Comparison of ENCODE assay signal across 9 mouse cellular contexts in the genomic region with DNA sequence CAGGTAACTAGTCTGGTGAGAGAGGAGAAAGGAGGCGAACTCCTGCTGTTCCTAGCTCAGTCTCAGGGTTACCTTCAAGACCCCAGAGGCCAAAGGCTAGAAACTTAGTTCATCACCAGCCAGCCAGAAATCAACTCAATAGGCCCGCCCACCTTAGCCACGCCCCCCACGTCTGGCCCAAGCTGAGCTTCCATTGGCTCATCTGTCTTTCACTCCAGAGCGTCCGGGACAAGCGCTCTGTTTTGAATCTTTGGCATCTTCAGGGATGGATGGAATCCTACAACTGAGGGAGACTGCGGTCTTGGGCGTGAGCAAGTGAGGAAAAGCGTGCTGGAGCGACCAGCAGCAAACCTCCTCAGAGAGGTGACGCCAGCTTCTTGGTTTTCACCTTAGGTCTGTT.
DNase-seq lines count a peak whose midpoint lies in the region; ATAC-seq lines count a peak whose summit lies in the region.
"Had no signal": no experiment of that assay in that cellular context is flagged by ENCODE, and none has a peak within 500 bp of the region (broad histone marks: within the 10 kb centered on the region; RNA-seq: fewer than 3 reads in every experiment).

No protein-coding gene starts in this region.

- no peak for ATAC-seq in embryonic facial prominence, embryonic 11.5 days (replicated peaks; ENCODE audit: insufficient number of reproducible peaks, low FRiP score, low TSS enrichment, low read depth)
- ATAC-seq in intestine, embryonic 16.5 days: no peak
- ATAC-seq in midbrain, embryonic 16.5 days: no peak
- ATAC-seq in cerebellum, adult (ENCODE audit: insufficient number of reproducible peaks, low FRiP score, low TSS enrichment): no peak

- no peaks in the 10 kb centered on the region for H3K27me3 ChIP-seq in embryonic facial prominence, embryonic 11.5 days (ENCODE audit: control insufficient read depth, insufficient read depth, low read length)
- H3K27me3 ChIP-seq in intestine, embryonic 16.5 days (replicated peaks; ENCODE audit: control insufficient read depth, insufficient read depth, low read length): no peaks in the 10 kb centered on the region
- no peaks in the 10 kb centered on the region; the same call in 1 of the 2 replicates for H3K27me3 ChIP-seq in midbrain, embryonic 16.5 days (ENCODE audit: control insufficient read depth, insufficient read depth, low read depth, low read length)

- DNase-seq in cerebellum, postnatal 10 days: peak; percentile 28 to 30
- no peak for DNase-seq in cerebellum, adult 18-20 months
- peak; percentile 71 for DNase-seq in embryonic facial prominence, embryonic 11.5 days (ENCODE audit: low spot score)
- DNase-seq in thymus, postnatal 0 days (ENCODE audit: low spot score): no peak
- no peak for DNase-seq in cerebellum, adult 9-10 months

- no peak overlapping the region for H3K27ac ChIP-seq in embryonic facial prominence, embryonic 11.5 days (replicated peaks; ENCODE audit: low read depth, low read length)
- H3K27ac ChIP-seq in intestine, embryonic 16.5 days (ENCODE audit: low read length): no peak overlapping the region
- H3K27ac ChIP-seq in midbrain, embryonic 16.5 days (ENCODE audit: low read length): no peak overlapping the region

- no peaks in the 10 kb centered on the region for H3K9me3 ChIP-seq in embryonic facial prominence, embryonic 11.5 days (replicated peaks; ENCODE audit: control insufficient read depth, low read length)
- no peaks in the 10 kb centered on the region for H3K9me3 ChIP-seq in intestine, embryonic 16.5 days (ENCODE audit: control insufficient read depth, low read length)
- peaks cover 5% of the 10 kb centered on the region for H3K9me3 ChIP-seq in midbrain, embryonic 16.5 days (replicated peaks; ENCODE audit: control insufficient read depth, low read length, poor library complexity, severe bottlenecking)

- H3K4me3 ChIP-seq in embryonic facial prominence, embryonic 11.5 days (ENCODE audit: low read depth, low read length): peak overlapping the region; percentile 36
- H3K4me3 ChIP-seq in intestine, embryonic 16.5 days (ENCODE audit: low read length): peak overlapping the region; percentile 26; the same call in 1 of the 2 replicates
- no peak overlapping the region for H3K4me3 ChIP-seq in midbrain, embryonic 16.5 days (ENCODE audit: low read depth, low read length)
- H3K4me3 ChIP-seq: erythroblast, embryonic 14.5 days had no signal

- 12% methylated on average over 12 of the region's 12 CpGs for WGBS in embryonic facial prominence, embryonic 11.5 days
- 24% methylated on average over 12 of the region's 12 CpGs for WGBS in intestine, embryonic 16.5 days
- WGBS in midbrain, embryonic 16.5 days: 16% methylated on average over 12 of the region's 12 CpGs

- no peaks in the 10 kb centered on the region for H3K36me3 ChIP-seq in embryonic facial prominence, embryonic 11.5 days (replicated peaks; ENCODE audit: control insufficient read depth, insufficient read depth, low read depth, low read length)
- H3K36me3 ChIP-seq in intestine, embryonic 16.5 days (ENCODE audit: control insufficient read depth, insufficient read depth, low read length): no peaks in the 10 kb centered on the region
- H3K36me3 ChIP-seq in midbrain, embryonic 16.5 days (ENCODE audit: control insufficient read depth, insufficient read depth, low read length): no peaks in the 10 kb centered on the region

- peak overlapping the region; percentile 50 for H3K4me2 ChIP-seq in embryonic facial prominence, embryonic 11.5 days (ENCODE audit: low read depth, low read length)
- H3K4me2 ChIP-seq in intestine, embryonic 16.5 days (ENCODE audit: low read depth, low read length): peak overlapping the region; percentile 37
- H3K4me2 ChIP-seq in midbrain, embryonic 16.5 days (ENCODE audit: low read length): peak overlapping the region; percentile 40

- no peaks in the 10 kb centered on the region for H3K4me1 ChIP-seq in embryonic facial prominence, embryonic 11.5 days (ENCODE audit: control insufficient read depth, insufficient read depth, low read length)
- H3K4me1 ChIP-seq in intestine, embryonic 16.5 days (ENCODE audit: control insufficient read depth, insufficient read depth, low read length): no peaks in the 10 kb centered on the region
- H3K4me1 ChIP-seq in midbrain, embryonic 16.5 days (ENCODE audit: control insufficient read depth, insufficient read depth, low read length): no peaks in the 10 kb centered on the region

- H3K9ac ChIP-seq in embryonic facial prominence, embryonic 11.5 days (replicated peaks; ENCODE audit: low read length): peak overlapping the region; percentile 43
- no peak overlapping the region for H3K9ac ChIP-seq in intestine, embryonic 16.5 days (ENCODE audit: low read depth, low read length)
- no peak overlapping the region for H3K9ac ChIP-seq in midbrain, embryonic 16.5 days (ENCODE audit: low read depth, low read length)

Comparison
In these comparisons a context has a peak if more than half of its experiments do, and no peak if none do; other contexts are left out.
1. DNase-seq: peak in cerebellum, postnatal 10 days (2 of 2) and embryonic facial prominence, embryonic 11.5 days (single experiment); none in cerebellum, adult 18-20 months (0 of 2), thymus, postnatal 0 days (single experiment) and cerebellum, adult 9-10 months (single experiment).
2. Peak in every context shown above with its lines, with median percentiles within 50 percentile points of each other: H3K4me2 ChIP-seq.